Mouse (Mus musculus): Measurements from ENCODE around the gene Gm5617. TPM values are rescaled to one million over a fixed set of nuclear protein-coding genes. Genes with fewer than 3 reads are reported as not detected.
"Not testable (repeated sequence)": the region's sequence is repeated elsewhere in the genome, so short reads cannot be mapped to it uniquely, and the experiment has no call there.

The Gm5617 gene
- total RNA-seq, 2 experiments from 2014 or later = 10.2 to 13.7 TPM

GRCm38 (mm10) chr9:48515332-48515731 is 20.1 kb downstream of the Gm5617 start:
- TF ChIP-seq CTCF (conservative IDR thresholded peaks at IDR 0.05) = no peak
- no peak for DNase-seq (ENCODE audit: low spot score in 2 of 2)
- Histone ChIP-seq H3K27ac (no peak overlapping the region), H3K4me3 (no peak overlapping the region)

DNA sequence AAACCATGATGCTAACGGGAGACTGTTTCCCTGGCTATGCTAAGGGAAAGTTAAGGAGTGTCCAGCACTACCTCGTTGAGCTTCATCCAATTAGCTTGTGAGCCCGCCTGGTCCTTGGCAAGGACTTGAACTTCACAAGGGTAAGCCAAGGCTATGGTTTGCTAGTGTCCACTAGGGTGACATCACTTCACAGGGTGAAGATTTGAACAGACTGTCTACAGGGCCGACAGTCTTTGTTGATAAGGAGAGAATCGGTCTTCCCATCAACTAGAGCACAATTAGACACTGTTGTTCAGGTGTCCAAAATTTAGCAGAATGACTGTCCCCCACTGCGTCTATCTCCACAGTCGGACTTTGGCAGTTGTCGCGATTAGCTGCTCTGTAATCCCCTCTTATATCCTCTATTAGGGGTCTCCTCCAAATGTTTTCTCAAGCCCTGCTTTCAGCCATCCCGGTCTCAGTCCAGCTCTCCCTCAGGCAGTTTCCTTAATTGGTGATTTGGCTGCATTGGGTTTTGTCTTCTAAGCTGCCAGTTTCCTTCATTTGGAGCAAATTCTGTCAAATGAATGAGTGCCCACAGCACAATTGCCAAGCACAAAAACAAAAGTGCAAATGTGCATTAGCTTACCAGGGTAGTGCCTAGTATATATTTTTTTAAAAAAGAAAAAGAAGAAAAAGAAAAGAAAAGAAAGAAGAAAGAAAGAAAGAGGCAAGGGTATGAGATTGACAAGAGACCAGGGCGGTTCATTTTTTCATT is 21.6 kb downstream of the Gm5617 start:
- no peak for TF ChIP-seq CTCF (conservative IDR thresholded peaks at IDR 0.05)
- no peak for DNase-seq (ENCODE audit: low spot score in 2 of 2)
- Histone ChIP-seq H3K4me3 (peak overlapping the region; percentile 44), H3K27ac (peak overlapping the region; percentile 25; the same call in 1 of the 2 replicates)

DNA sequence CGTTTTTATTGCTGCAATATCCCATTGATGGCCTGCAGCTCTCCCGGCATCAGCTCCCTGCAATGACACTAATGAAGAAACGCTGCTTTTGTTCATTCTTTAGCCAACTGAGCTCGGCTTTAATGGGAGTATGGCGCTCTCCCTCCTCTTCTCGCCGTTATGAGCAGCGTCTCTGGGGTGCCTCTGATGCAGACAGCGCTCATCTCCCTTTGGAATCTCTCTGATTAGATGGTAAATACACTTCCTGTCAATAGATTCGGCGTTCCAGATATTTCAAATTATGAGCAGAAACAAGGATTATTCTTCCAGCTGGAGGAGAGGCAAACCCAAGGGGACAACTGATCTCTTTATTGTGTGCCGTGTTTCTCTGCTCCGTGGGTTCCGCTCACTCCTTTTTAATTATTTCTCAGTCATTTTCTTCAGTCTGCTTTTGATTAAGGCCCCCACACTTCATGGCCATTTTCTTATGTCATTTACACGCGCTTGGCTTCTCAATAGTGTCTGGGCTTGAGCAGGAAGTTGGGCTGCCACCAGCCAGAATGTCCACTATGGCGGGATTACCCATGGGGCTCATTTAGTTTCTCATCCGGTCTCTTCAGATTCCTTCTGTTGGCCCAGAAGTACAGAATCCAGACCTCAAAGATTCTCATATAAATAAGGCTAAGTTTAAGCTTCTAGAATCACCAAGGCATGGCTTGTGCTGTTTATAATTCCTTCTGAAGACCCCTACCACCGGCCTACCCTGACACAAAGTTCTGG is 22.3 kb downstream of the Gm5617 start:
- TF ChIP-seq CTCF (conservative IDR thresholded peaks at IDR 0.05) = no peak
- no peak for DNase-seq (ENCODE audit: low spot score in 2 of 2)
- Histone ChIP-seq H3K27ac (peak overlapping the region; percentile 25; the same call in 1 of the 2 replicates), H3K4me3 (peak overlapping the region; percentile 44)

- not testable (repeated sequence) for H3K4me3 ChIP-seq; DNase-seq (ENCODE audit: low spot score in 2 of 2); H3K27ac ChIP-seq
Observed at GRCm38 (mm10) chr9:48520405-48520804, 25.2 kb downstream of the Gm5617 start.

- H3K27ac ChIP-seq = no peak overlapping the region
- no peak for DNase-seq (ENCODE audit: low spot score in 2 of 2)
- peak; percentile 29 for TF ChIP-seq CTCF (conservative IDR thresholded peaks at IDR 0.05)
- H3K4me3 ChIP-seq = no peak overlapping the region
Observed at GRCm38 (mm10) chr9:48525566-48525965, 30.3 kb downstream of the Gm5617 start.

DNA sequence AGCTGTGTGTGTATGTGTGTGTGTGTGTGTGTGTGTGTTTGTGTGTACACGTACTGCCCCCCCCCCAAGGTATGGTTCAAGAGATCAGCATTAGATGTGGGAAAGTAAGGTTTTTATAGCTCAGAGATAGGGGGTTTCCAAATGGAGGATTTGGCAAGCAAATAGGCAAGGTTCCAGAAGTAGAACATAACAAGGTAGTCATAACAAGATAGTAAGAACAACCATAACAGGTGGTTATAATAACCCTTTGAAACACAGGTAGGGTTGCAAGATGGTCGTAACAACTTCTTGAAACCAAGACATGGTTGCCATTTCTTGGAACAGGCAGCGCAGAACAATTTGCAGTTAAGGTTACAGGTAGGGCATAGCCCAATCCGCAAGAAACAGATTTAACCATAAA is 31.3 kb downstream of the Gm5617 start:
- no peak for TF ChIP-seq CTCF (conservative IDR thresholded peaks at IDR 0.05)
- DNase-seq (ENCODE audit: low spot score in 2 of 2) = no peak
- no peak overlapping the region for H3K4me3 ChIP-seq
- no peak overlapping the region for H3K27ac ChIP-seq

DNA sequence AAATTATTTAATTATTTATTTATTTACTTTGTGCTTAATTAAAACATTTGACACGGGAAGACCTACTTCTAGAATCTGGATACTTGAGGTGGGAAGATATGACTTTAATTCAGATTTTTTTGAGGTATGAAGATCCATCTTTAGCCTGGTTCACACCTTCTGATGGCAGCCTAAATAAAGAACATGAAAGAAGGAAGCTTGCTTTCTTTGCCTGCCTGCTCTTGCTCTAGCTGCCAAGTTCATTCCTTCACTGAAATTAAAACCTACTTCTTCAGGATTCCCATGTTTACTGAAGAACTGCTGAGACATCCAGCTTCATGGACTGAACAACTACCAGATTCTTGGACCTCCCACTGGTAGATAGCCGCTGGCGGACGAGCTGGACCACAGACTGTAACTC is 36.1 kb downstream of the Gm5617 start:
- no peak overlapping the region for H3K27ac ChIP-seq
- H3K4me3 ChIP-seq = no peak overlapping the region
- no peak for TF ChIP-seq CTCF (conservative IDR thresholded peaks at IDR 0.05)
- no peak for DNase-seq (ENCODE audit: low spot score in 2 of 2)

GRCm38 (mm10) chr9:48532203-48532602 is 37.0 kb downstream of the Gm5617 start:
- H3K4me3 ChIP-seq = no peak overlapping the region
- no peak overlapping the region for H3K27ac ChIP-seq
- no peak for TF ChIP-seq CTCF (conservative IDR thresholded peaks at IDR 0.05)
- no peak for DNase-seq (ENCODE audit: low spot score in 2 of 2)

DNA sequence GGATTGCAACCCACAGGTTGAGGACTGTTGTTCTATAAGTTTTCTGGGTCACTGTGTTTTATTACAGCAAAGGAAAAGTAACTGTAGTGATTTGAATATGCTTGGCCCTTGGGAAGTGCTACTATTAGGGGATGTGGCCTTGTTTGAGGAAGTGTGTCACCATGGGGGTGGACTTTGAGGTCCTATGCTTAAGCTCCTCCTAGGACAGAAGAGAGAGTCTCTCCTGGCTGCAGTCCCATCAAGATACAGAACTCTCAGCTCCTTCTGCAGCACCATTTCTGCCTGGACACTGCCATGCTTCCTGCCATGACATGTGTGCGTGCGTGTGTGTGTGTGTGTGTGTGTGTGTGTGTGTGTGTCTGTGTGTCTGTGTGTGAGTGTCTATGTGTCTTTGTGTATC is 37.5 kb downstream of the Gm5617 start:
- Histone ChIP-seq H3K27ac (no peak overlapping the region), H3K4me3 (no peak overlapping the region)
- no peak for DNase-seq (ENCODE audit: low spot score in 2 of 2)
- no peak for TF ChIP-seq CTCF (conservative IDR thresholded peaks at IDR 0.05)

- H3K4me3 ChIP-seq = no peak overlapping the region
- H3K27ac ChIP-seq = no peak overlapping the region
- DNase-seq (ENCODE audit: low spot score in 2 of 2) = no peak
- TF ChIP-seq CTCF (conservative IDR thresholded peaks at IDR 0.05) = no peak
Observed at GRCm38 (mm10) chr9:48536414-48536813, 41.2 kb downstream of the Gm5617 start.

GRCm38 (mm10) chr9:48537616-48538015 is 42.4 kb downstream of the Gm5617 start:
- not testable (repeated sequence) for H3K27ac ChIP-seq; DNase-seq (ENCODE audit: low spot score in 2 of 2); H3K4me3 ChIP-seq

- TF ChIP-seq CTCF (conservative IDR thresholded peaks at IDR 0.05) = no peak
- H3K4me3 ChIP-seq = peak overlapping the region; percentile 38
- DNase-seq (ENCODE audit: low spot score in 2 of 2) = no peak
- H3K27ac ChIP-seq = no peak overlapping the region
Observed at GRCm38 (mm10) chr9:48538044-48538645, 42.9 kb downstream of the Gm5617 start.

DNA sequence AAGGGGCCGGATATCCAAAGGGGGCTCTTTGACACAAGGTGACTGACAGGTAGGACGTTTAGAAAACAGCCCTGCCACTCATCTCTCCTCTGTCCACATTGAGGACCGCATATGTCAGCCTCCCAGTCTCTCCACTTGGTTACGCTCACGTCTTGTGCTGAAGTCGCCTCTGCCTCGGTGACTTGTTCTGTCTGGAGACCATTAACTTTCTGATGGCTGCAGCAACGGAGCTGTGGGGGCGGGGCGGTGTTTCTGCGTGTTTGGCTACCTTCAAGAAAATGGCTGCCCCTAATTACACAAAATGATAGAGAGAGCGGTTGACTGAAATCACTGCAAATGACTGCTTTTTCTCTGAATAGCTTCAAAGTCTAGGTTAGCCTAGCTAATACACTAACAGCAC is 43.4 kb downstream of the Gm5617 start:
- TF ChIP-seq CTCF (conservative IDR thresholded peaks at IDR 0.05) = no peak
- Histone ChIP-seq H3K27ac (no peak overlapping the region), H3K4me3 (peak overlapping the region; percentile 38)
- DNase-seq (ENCODE audit: low spot score in 2 of 2) = no peak

Small RNA genes within 50 kb of the gene (microRNA-seq; reads per million reads assigned to microRNA genes)
- gene Gm23653 = 0 reads per million in 2 experiments

Other genes starting within 250 kb of the Gm5617 start
- gene Nxpe2, start 142.0 kb upstream of the Gm5617 start, total RNA-seq (2021) = under 1 TPM; 0.25 to 0.31 TPM
- 10 to 100 TPM; 94.1 to 94.4 TPM for gene Rexo2, start 14.8 kb upstream of the Gm5617 start, total RNA-seq (2021)
- 10 to 100 TPM; 38.4 to 39.6 TPM for gene Rbm7, start 143 bp upstream of the Gm5617 start, total RNA-seq (2021)
- 1 to 10 TPM; 1.7 to 1.9 TPM for gene Nnmt, start 109.7 kb downstream of the Gm5617 start, total RNA-seq (2021)